Mouse (Mus musculus) kidney, adult 2 months (tissue): ENCODE results near the gene Otop3.

ENCODE experiments used
- CTCF ChIP-seq: fragments of 200-500 bp; conservative IDR thresholded peaks from 2 replicates; pipeline ENCODE4 v1.5.1; 2011; ENCODE audit warnings: low read depth, mild to moderate bottlenecking, control low read depth, low read length, moderate library complexity, mixed read lengths; ENCODE audit not compliant: insufficient read depth, insufficient read length
- POLR2A ChIP-seq: fragments of 200-500 bp; IDR thresholded peaks from one replicate; pipeline ENCODE4 v1.6.1; 2011; ENCODE audit warnings: low read depth, low read length, control low read depth

DNA sequence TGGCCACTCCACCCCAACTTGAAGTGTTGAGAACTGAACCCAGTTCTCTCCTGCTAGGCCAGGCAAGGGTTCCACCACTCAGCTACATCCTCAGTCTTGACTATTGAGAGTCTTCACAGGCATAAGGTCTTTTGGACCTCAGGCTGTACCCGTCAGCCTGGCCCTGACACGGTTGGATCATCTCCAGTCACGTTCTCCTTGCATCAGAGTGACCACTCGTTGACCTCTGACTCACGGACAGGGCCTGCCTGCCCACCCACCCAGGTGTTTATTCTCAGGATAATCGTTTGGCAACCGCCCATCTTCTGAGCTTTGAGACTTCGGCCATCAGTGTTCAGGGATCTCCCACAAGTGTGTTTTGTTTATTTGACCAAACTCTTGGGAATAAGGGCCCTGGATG lies 31.4 kb upstream of the Otop3 start:
- TF ChIP-seq CTCF (no peak), POLR2A (no peak)
